In the genomic region with DNA sequence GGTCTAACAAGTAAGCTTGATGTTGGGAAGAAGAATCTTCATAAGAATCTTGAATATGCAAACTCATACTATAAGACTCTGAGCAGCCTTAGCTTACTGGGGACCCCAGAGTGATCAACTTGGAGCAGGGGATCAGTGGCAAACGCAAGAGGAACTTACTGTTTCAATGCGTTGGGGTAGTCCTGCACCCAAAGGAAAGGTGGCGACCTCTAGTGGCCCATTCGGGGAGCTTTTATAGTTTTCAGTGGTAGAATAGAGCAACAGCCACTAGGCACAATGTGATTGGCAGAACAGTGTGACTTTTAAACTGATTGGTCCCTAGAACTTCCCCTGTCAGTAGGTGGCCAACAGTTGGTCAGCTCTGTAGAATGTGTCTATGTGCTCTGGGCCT, we compare ENCODE assay signal across 8 mouse cellular contexts.
DNase-seq lines count a peak whose midpoint lies in the region; ATAC-seq and TF ChIP-seq lines count a peak whose summit lies in the region.

No protein-coding gene starts in this region.

- no peak overlapping the region for H3K9ac ChIP-seq in intestine, embryonic 15.5 days

- no peaks in the 10 kb centered on the region for H3K27me3 ChIP-seq in intestine, embryonic 15.5 days (replicated peaks)
- H3K27me3 ChIP-seq in thymus, adult 2 months (ENCODE audit: control insufficient read depth, insufficient read depth, low read length) = no peaks in the 10 kb centered on the region

- no peak overlapping the region for H3K4me2 ChIP-seq in intestine, embryonic 15.5 days (replicated peaks)

- 47% methylated on average over 4 of the region's 4 CpGs for WGBS in intestine, embryonic 15.5 days
- 37% methylated on average over 4 of the region's 4 CpGs for WGBS in thymus, adult 2 months

- no peaks in the 10 kb centered on the region for H3K9me3 ChIP-seq in intestine, embryonic 15.5 days

- H3K36me3 ChIP-seq in intestine, embryonic 15.5 days = no peaks in the 10 kb centered on the region
- no peaks in the 10 kb centered on the region for H3K36me3 ChIP-seq in thymus, adult 2 months (ENCODE audit: control insufficient read depth, insufficient read depth, low read length)

- TF ChIP-seq CTCF in thymus, adult 2 months (IDR thresholded peaks at IDR 0.05; ENCODE audit: borderline replicate concordance, control insufficient read depth, extremely low read depth, insufficient read depth, low read length, poor library complexity) = no peak

- H3K27ac ChIP-seq in intestine, embryonic 15.5 days = no peak overlapping the region
- H3K27ac ChIP-seq in thymus, adult 2 months (ENCODE audit: control insufficient read depth, insufficient read depth, low read length) = no peak overlapping the region

- ATAC-seq in intestine, embryonic 15.5 days = peak; percentile 83

- TF ChIP-seq POLR2A in thymus, adult 2 months (IDR thresholded peaks at IDR 0.05; ENCODE audit: control insufficient read depth, extremely low read depth, insufficient read depth, low read length, poor library complexity) = no peak

- H3K4me3 ChIP-seq in intestine, embryonic 15.5 days (replicated peaks) = no peak overlapping the region
- H3K4me3 ChIP-seq in thymus, adult 2 months (ENCODE audit: control insufficient read depth, insufficient read depth, low read length) = no peak overlapping the region

- H3K4me1 ChIP-seq in intestine, embryonic 15.5 days (replicated peaks) = no peaks in the 10 kb centered on the region
- no peaks in the 10 kb centered on the region for H3K4me1 ChIP-seq in thymus, adult 2 months (replicated peaks; ENCODE audit: control insufficient read depth, insufficient read depth, low read length)

- peak; percentile 5 to 53 for DNase-seq in adrenal gland, adult (ENCODE audit: inconsistent age in 2 of 2, low spot score in 1 of 2)
- DNase-seq in adrenal gland, adult 8-10 months = no peak
- peak; percentile 6 for DNase-seq in layer of hippocampus, adult 11-12 months (ENCODE audit: low spot score)
- no peak for DNase-seq in layer of hippocampus, adult 9-11 months
- peak; percentile 73 for DNase-seq in R1 (ENCODE audit: low read depth, low spot score)
- DNase-seq in urinary bladder, adult 18-20 months (ENCODE audit: low spot score in 2 of 2) = no peak
- DNase-seq in thymus, adult 2 months = no peak

Comparison
In these comparisons a context has a peak if more than half of its experiments do, and no peak if none do; other contexts are left out.
1. DNase-seq: peak in adrenal gland, adult (2 of 2), layer of hippocampus, adult 11-12 months (single experiment) and R1 (single experiment); none in adrenal gland, adult 8-10 months (single experiment), layer of hippocampus, adult 9-11 months (single experiment), urinary bladder, adult 18-20 months (0 of 2) and thymus, adult 2 months (single experiment).